Mouse (Mus musculus): ENCODE measurements around the gene Psmd12. TPM values are rescaled to one million over a fixed set of nuclear protein-coding genes. Genes with fewer than 3 reads are reported as not detected.
"Not testable (repeated sequence)": the region's sequence is repeated elsewhere in the genome, so short reads cannot be mapped to it uniquely, and the experiment has no call there.

Psmd12 gene
- polyA plus RNA-seq, 1 experiment from 2014 or later: 137 TPM

- H3K9ac ChIP-seq (ENCODE audit: low read length): no peak overlapping the region
- no peaks in the 10 kb centered on the region for H3K27me3 ChIP-seq (ENCODE audit: control insufficient read depth, insufficient read depth, low read length)
- H3K27ac ChIP-seq (replicated peaks): no peak overlapping the region
- no peak overlapping the region for H3K4me2 ChIP-seq (replicated peaks; ENCODE audit: low read depth)
- DNase-seq (ENCODE audit: low spot score): peak; percentile 25
- ATAC-seq (ENCODE audit: low FRiP score, low TSS enrichment): peak; percentile 35
- 31% methylated on average over 11 of the region's 11 CpGs for WGBS
- 0 out of 2 replicates have a peak, but pooled peaks cover 2% of the 10 kb centered on the region for H3K4me1 ChIP-seq (replicated peaks; ENCODE audit: control insufficient read depth, insufficient read depth)
- H3K36me3 ChIP-seq (ENCODE audit: control insufficient read depth, insufficient read depth, low read length): no peaks in the 10 kb centered on the region
- no peak overlapping the region for H3K4me3 ChIP-seq (ENCODE audit: low read depth, low read length)
- H3K9me3 ChIP-seq (ENCODE audit: control insufficient read depth, low read length): no peaks in the 10 kb centered on the region
- TF ChIP-seq EP300 (optimal IDR thresholded peaks at IDR 0.05) (no peak), CTCF (IDR thresholded peaks at IDR 0.05; ENCODE audit: low read depth) (peak; percentile 66)
Observed at GRCm38 (mm10) chr11:107509631-107510338, 30.5 kb downstream of the Psmd12 start.

GRCm38 (mm10) chr11:107510362-107511269, 31.3 kb downstream of the Psmd12 start:
- H3K4me1 ChIP-seq (replicated peaks; ENCODE audit: control insufficient read depth, insufficient read depth): 0 out of 2 replicates have a peak, but pooled peaks cover 2% of the 10 kb centered on the region
- H3K4me2 ChIP-seq (replicated peaks; ENCODE audit: low read depth): peak overlapping the region; percentile 11
- H3K36me3 ChIP-seq (ENCODE audit: control insufficient read depth, insufficient read depth, low read length): no peaks in the 10 kb centered on the region
- H3K4me3 ChIP-seq (ENCODE audit: low read depth, low read length): no peak overlapping the region; the same call in 1 of the 2 replicates
- ATAC-seq (ENCODE audit: low FRiP score, low TSS enrichment) (no peak; the same call in 1 of the 2 replicates), DNase-seq (ENCODE audit: low spot score) (peak; percentile 57)
- H3K27me3 ChIP-seq (ENCODE audit: control insufficient read depth, insufficient read depth, low read length): no peaks in the 10 kb centered on the region
- 0 out of 2 replicates have a peak overlapping the region, but pooled peaks have one; percentile 45 for H3K9ac ChIP-seq (ENCODE audit: low read length)
- 4% methylated on average over 18 of the region's 18 CpGs for WGBS
- TF ChIP-seq EP300 (optimal IDR thresholded peaks at IDR 0.05) (no peak), CTCF (IDR thresholded peaks at IDR 0.05; ENCODE audit: low read depth) (no peak)
- no peaks in the 10 kb centered on the region for H3K9me3 ChIP-seq (ENCODE audit: control insufficient read depth, low read length)
- no peak overlapping the region for H3K27ac ChIP-seq (replicated peaks)

- peak; percentile 67 for DNase-seq (ENCODE audit: low spot score)
- not testable (repeated sequence) for ATAC-seq (ENCODE audit: low FRiP score, low TSS enrichment); H3K4me2 ChIP-seq (replicated peaks; ENCODE audit: low read depth); H3K27ac ChIP-seq (replicated peaks); H3K9me3 ChIP-seq (ENCODE audit: control insufficient read depth, low read length); H3K36me3 ChIP-seq (ENCODE audit: control insufficient read depth, insufficient read depth, low read length); H3K4me3 ChIP-seq (ENCODE audit: low read depth, low read length); H3K27me3 ChIP-seq (ENCODE audit: control insufficient read depth, insufficient read depth, low read length); H3K9ac ChIP-seq (ENCODE audit: low read length); H3K4me1 ChIP-seq (replicated peaks; ENCODE audit: control insufficient read depth, insufficient read depth)
- TF ChIP-seq CTCF (IDR thresholded peaks at IDR 0.05; ENCODE audit: low read depth): peak; percentile 90
- WGBS: 48% methylated on average over 5 of the region's 5 CpGs
Observed at GRCm38 (mm10) chr11:107511954-107512353, 32.7 kb downstream of the Psmd12 start.

GRCm38 (mm10) chr11:107513047-107513446, 33.8 kb downstream of the Psmd12 start:
- Histone ChIP-seq H3K4me3 (ENCODE audit: low read depth, low read length) (no peak overlapping the region), H3K36me3 (ENCODE audit: control insufficient read depth, insufficient read depth, low read length) (no peaks in the 10 kb centered on the region), H3K4me2 (replicated peaks; ENCODE audit: low read depth) (no peak overlapping the region), H3K4me1 (replicated peaks; ENCODE audit: control insufficient read depth, insufficient read depth) (0 out of 2 replicates have a peak, but pooled peaks cover 2% of the 10 kb centered on the region), H3K9ac (ENCODE audit: low read length) (no peak overlapping the region), H3K27me3 (ENCODE audit: control insufficient read depth, insufficient read depth, low read length) (no peaks in the 10 kb centered on the region), H3K9me3 (ENCODE audit: control insufficient read depth, low read length) (no peaks in the 10 kb centered on the region), H3K27ac (replicated peaks) (no peak overlapping the region)
- WGBS: 40% methylated on average over 10 of the region's 10 CpGs
- DNase-seq (ENCODE audit: low spot score) (no peak), ATAC-seq (ENCODE audit: low FRiP score, low TSS enrichment) (no peak)
- TF ChIP-seq CTCF (IDR thresholded peaks at IDR 0.05; ENCODE audit: low read depth) (no peak), EP300 (optimal IDR thresholded peaks at IDR 0.05) (no peak)

- Histone ChIP-seq H3K27me3 (ENCODE audit: control insufficient read depth, insufficient read depth, low read length) (no peaks in the 10 kb centered on the region), H3K9me3 (ENCODE audit: control insufficient read depth, low read length) (no peaks in the 10 kb centered on the region), H3K4me1 (replicated peaks; ENCODE audit: control insufficient read depth, insufficient read depth) (no peaks in the 10 kb centered on the region), H3K36me3 (ENCODE audit: control insufficient read depth, insufficient read depth, low read length) (no peaks in the 10 kb centered on the region), H3K4me3 (ENCODE audit: low read depth, low read length) (no peak overlapping the region), H3K27ac (replicated peaks) (no peak overlapping the region), H3K4me2 (replicated peaks; ENCODE audit: low read depth) (no peak overlapping the region), H3K9ac (ENCODE audit: low read length) (no peak overlapping the region)
- no peak for DNase-seq (ENCODE audit: low spot score)
- WGBS: 91% methylated on average over 2 of the region's 2 CpGs
- no peak for ATAC-seq (ENCODE audit: low FRiP score, low TSS enrichment)
- no peak for TF ChIP-seq EP300 (optimal IDR thresholded peaks at IDR 0.05)
- no peak for TF ChIP-seq CTCF (IDR thresholded peaks at IDR 0.05; ENCODE audit: low read depth)
Observed at GRCm38 (mm10) chr11:107516387-107516786, 37.1 kb downstream of the Psmd12 start.
